Mouse (Mus musculus) C2C12 (cell line): ENCODE data around the gene Commd7.

Experiments used
- CEBPB ChIP-seq: IDR thresholded peaks from one replicate; pipeline ENCODE4 v1.6.1; 2011; ENCODE audit warnings: low read depth, mild to moderate bottlenecking, control low read depth, moderate library complexity
- CTCF ChIP-seq: IDR thresholded peaks from one replicate; pipeline ENCODE4 v1.5.1; 2011; ENCODE audit not compliant: control insufficient read depth, insufficient read depth, insufficient read length
- FOSL1 ChIP-seq: IDR thresholded peaks from one replicate; pipeline ENCODE4 v1.8.0; 2011; ENCODE audit warnings: mild to moderate bottlenecking, low read length; ENCODE audit not compliant: poor library complexity, insufficient read depth, severe bottlenecking
- MAX ChIP-seq: IDR thresholded peaks from one replicate; pipeline ENCODE4 v1.6.1; 2011; ENCODE audit warnings: mild to moderate bottlenecking, control low read depth
- MYOD1 ChIP-seq: IDR thresholded peaks from one replicate; pipeline ENCODE4 v1.6.1; 2011; ENCODE audit warnings: low read depth; ENCODE audit not compliant: control insufficient read depth, insufficient read length
- MYOG ChIP-seq: IDR thresholded peaks from one replicate; pipeline ENCODE4 v1.6.1; 2011; ENCODE audit not compliant: control insufficient read depth, insufficient read length; ENCODE audit errors: extremely low read depth
- USF1 ChIP-seq: IDR thresholded peaks from one replicate; pipeline ENCODE4 v1.6.1; 2011; ENCODE audit warnings: low read depth, mild to moderate bottlenecking, control low read depth, moderate library complexity

- TF ChIP-seq CTCF (no peak), USF1 (no peak), MYOG (no peak), MAX (no peak), CEBPB (no peak), FOSL1 (no peak), MYOD1 (no peak)
Observed at GRCm38 (mm10) chr2:153642999-153643398, 10.4 kb upstream of the Commd7 start.
